Comparison of ENCODE assay signal across 21 mouse cellular contexts in the genomic region with DNA sequence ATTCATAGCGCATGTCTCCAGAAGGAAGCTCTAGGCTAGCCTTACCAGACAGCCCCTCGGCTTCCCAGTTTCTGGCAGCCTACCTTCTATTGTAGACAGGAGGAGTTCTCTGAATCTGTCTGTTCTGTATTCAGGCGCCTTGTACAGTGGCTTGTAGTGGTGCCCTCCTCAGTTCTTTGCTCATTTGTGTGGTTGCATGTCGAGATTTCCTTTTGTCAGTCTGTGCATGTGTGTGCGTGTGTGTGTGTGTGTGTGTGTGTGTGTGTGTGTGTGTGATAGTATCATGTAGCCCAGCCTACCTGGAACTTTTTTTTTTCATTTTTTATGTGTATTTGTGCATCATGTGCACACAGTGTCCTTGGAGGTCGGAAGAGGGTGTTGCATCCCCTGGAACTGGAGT. TPM values are rescaled to one million over a fixed set of nuclear protein-coding genes. Genes with fewer than 3 reads are reported as not detected.
"Had no signal": no experiment of that assay in that cellular context is flagged by ENCODE, and none has a peak within 500 bp of the region (broad histone marks: within the 10 kb centered on the region; RNA-seq: fewer than 3 reads in every experiment).

No protein-coding gene starts in this region.

- DNase-seq: kidney, adult 11 months; kidney, adult 9 months; kidney, postnatal 36 days; left cerebral cortex, postnatal 4 days; lung, adult 18-20 months; retina, postnatal 1 day; right cerebral cortex, postnatal 4 days; spleen, adult 18-20 months; thymus, postnatal 36 days had no signal

- H3K27me3 ChIP-seq: limb, embryonic 13.5 days; neural tube, embryonic 13.5 days had no signal

- H3K36me3 ChIP-seq: limb, embryonic 13.5 days; neural tube, embryonic 13.5 days had no signal

- H3K9me3 ChIP-seq: limb, embryonic 13.5 days; neural tube, embryonic 13.5 days had no signal

- H3K27ac ChIP-seq: kidney, postnatal 0 days; limb, embryonic 13.5 days; liver, embryonic 14.5 days; neural tube, embryonic 13.5 days had no signal

- H3K4me3 ChIP-seq: limb, embryonic 13.5 days; neural tube, embryonic 13.5 days had no signal

RNA-seq across cellular contexts. Expression of gene Hes2, which starts 30.4 kb away (rescaled TPM):
- total RNA-seq: layer of hippocampus, adult 8-10 months; layer of hippocampus, postnatal 14 days; left cerebral cortex, adult 18-20 months; left cerebral cortex, postnatal 10 days; left cerebral cortex, postnatal 4 days; liver, adult 2 months; megakaryocyte progenitor cell, adult 5-6 weeks had no signal
- polyA plus RNA-seq: limb, embryonic 13.5 days; liver, adult 2 months; midbrain, embryonic 16.5 days; thymus, postnatal 0 days had no signal
